Mouse (Mus musculus) heart, embryonic 16.5 days (tissue): ENCODE results near the gene Uqcr10. TPM values are rescaled to one million over a fixed set of nuclear protein-coding genes. Genes with fewer than 3 reads are reported as not detected.

Experiments
- ATAC-seq: fragments of 200-750 bp; cut with Nextera tagmentation; replicated peaks from 2 replicates; pipeline ENCODE4 v1.8.0; 2017; ENCODE audit warnings: moderate number of reproducible peaks; ENCODE audit not compliant: insufficient read depth, low FRiP score; ENCODE audit errors: extremely low read depth
- H3K27ac ChIP-seq: fragments of 300-500 bp; sonication (generic); 2 replicates; pipeline ENCODE4 v1.5.1; 2014; ENCODE audit warnings: mild to moderate bottlenecking, low read length, control low read depth, moderate library complexity
- H3K27me3 ChIP-seq: fragments of 300-500 bp; sonication (generic); 2 replicates; pipeline ENCODE4 v1.6.1; 2014; ENCODE audit warnings: low read length, mixed read lengths; ENCODE audit not compliant: control insufficient read depth, insufficient read depth
- H3K36me3 ChIP-seq: fragments of 300-500 bp; sonication (generic); 2 replicates; pipeline ENCODE4 v1.6.1; 2014; ENCODE audit not compliant: control insufficient read depth, insufficient read depth
- H3K4me1 ChIP-seq: fragments of 300-500 bp; sonication (generic); 2 replicates; pipeline ENCODE4 v1.6.1; 2014; ENCODE audit warnings: low read length, mixed read lengths; ENCODE audit not compliant: control insufficient read depth, insufficient read depth
- H3K4me2 ChIP-seq: fragments of 300-500 bp; sonication (generic); 2 replicates; pipeline ENCODE4 v1.6.1; 2014; ENCODE audit warnings: low read depth, mild to moderate bottlenecking, control low read depth, low read length
- H3K4me3 ChIP-seq: fragments of 300-500 bp; sonication (generic); 2 replicates; pipeline ENCODE4 v1.5.1; 2014; ENCODE audit warnings: mild to moderate bottlenecking, control low read depth, low read length
- H3K9ac ChIP-seq: fragments of 300-500 bp; sonication (generic); 2 replicates; pipeline ENCODE4 v1.6.1; 2014; ENCODE audit warnings: low read length, control low read depth
- H3K9me3 ChIP-seq: fragments of 300-500 bp; sonication (generic); replicated peaks from 2 replicates; pipeline ENCODE4 v1.6.1; 2016; ENCODE audit warnings: low read length; ENCODE audit not compliant: control insufficient read depth
- WGBS: fragments of 180-500 bp; shearing (Covaris S2); extraction: QIAGEN DNeasy Blood & Tissue Kit; methylation state at CpG from one replicate; pipeline ENCODE4 v1.1.7; 2014; 5-methylcytosine and 5-hydroxymethylcytosine counted together
- polyA plus RNA-seq: library from polyadenylated mRNA; unstranded; fragments of >200 nt; fragmentation: Nextera tagmentation; extraction: Ambion mirVana; gene quantifications from 2 replicates; pipeline ENCODE4 v1.2.1, GENCODE M21; 2015

Gene Uqcr10
- polyA plus RNA-seq: 1,930 and 1,976 TPM in 2 replicates

DNA sequence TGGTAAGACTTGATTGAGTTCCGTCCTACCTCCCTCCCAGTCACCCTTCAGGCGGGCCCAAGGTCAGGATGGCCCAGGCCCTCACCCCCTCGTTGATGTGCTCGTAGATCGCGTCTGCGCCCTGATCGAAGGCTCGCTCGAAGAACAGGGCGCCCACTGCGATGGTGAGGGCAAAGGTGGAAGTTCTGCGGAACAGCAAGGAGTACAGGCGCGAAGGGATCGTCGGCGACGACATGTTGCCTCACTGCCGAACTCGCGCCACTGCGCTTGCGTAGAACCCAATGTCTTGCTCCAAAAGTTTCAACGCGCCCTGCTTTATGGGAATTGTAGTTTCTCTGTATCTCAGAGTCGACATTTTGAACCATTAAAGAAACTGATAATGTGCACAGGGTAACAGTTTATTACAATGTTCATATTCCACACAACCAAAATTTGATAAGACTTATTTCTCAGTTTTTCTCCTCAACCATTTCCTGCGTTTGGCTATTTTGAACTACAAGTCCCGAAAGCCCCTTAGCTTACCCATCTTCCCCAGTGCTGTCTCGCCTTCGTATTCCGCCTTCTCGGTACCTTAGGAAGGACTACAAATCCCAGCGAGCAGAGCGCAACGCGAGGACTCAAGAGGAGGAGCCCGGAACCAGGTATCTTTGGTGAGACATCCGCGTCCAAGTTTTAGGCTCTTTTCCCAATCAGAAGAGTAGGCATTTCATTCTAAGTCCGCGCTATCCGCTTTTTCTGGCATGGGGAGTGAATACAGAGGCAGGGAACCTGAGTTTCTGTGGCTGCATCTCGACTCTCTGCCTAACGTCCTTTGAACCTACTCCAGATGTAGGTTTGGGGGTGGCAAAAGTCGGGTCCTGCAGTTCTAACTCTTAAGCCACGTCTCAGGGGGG lies at the start of gene Uqcr10, which contains the start of gene Zmat5:
Gene Uqcr10, minus strand, starts transcription at position 271 of the 893 bp plus-strand sequence.
Gene Zmat5, plus strand, starts transcription at position 607 of the 893 bp plus-strand sequence.
- peak within 1 kb of the TSS; percentile 71 for H3K4me3 ChIP-seq
- ATAC-seq: peak; percentile 96
- peak within 1 kb of the TSS; percentile 90 for H3K27ac ChIP-seq
- peaks cover 9% of the 10 kb centered on the region for H3K4me1 ChIP-seq
- peak within 1 kb of the TSS; percentile 77 for H3K4me2 ChIP-seq
- H3K27me3 ChIP-seq: no peaks in the 10 kb centered on the region
- WGBS: under 1% methylated on average over 47 of the region's 47 CpGs
- peaks cover 16% of the 10 kb centered on the region for H3K36me3 ChIP-seq
- H3K9me3 ChIP-seq: no peaks in the 10 kb centered on the region
- H3K9ac ChIP-seq: peak within 1 kb of the TSS; percentile 88

DNA sequence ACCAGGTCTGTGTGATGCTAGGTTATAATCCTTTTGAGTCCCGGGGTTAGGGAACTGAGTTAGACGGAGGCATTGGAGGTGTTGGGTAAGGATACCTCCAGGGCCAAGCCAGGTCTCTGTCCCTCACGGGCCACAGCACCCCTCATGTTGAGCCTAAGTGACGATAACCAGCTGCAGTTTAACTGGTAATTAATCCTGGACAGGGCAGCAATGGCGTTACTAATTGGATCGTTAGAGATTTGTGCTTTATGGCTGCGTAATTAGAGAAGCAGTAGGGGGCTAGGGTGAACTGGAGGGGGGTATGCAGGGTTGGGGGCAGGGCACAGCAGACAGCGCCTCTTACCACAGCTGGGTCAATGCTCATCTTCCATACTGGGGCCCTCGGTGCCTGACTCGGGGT lies 48.7 kb upstream of the Uqcr10 start:
- Histone ChIP-seq H3K4me2 (no peak overlapping the region), H3K27ac (no peak overlapping the region), H3K9me3 (peaks cover 5% of the 10 kb centered on the region), H3K36me3 (no peaks in the 10 kb centered on the region), H3K4me1 (no peaks in the 10 kb centered on the region), H3K9ac (no peak overlapping the region), H3K4me3 (no peak overlapping the region), H3K27me3 (peaks cover 36% of the 10 kb centered on the region)
- WGBS: 50% methylated on average over 10 of the region's 10 CpGs
- no peak for ATAC-seq

DNA sequence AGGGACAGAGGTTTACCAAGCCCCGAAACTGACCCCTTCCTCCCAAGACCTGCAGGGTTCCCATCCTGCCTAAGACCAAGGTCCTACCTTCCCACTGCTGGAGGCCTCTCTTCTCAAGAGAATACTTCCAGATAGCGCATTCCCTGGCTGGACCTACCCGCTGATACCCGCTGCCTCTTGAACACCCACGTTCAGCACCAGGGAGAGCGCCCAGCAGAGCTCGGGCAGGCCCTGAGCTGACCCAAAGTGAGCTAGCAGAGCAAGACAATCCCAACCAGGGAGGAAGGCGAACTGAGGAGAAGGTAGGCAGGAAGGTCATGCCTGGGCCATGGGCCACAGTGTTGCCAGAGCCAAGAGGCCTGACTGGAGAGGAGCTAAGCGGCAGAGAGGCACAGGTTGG lies 46.1 kb upstream of the Uqcr10 start:
- H3K27ac ChIP-seq: no peak overlapping the region
- no peak overlapping the region for H3K4me3 ChIP-seq
- H3K9me3 ChIP-seq: peaks cover 5% of the 10 kb centered on the region
- H3K9ac ChIP-seq: no peak overlapping the region
- no peaks in the 10 kb centered on the region for H3K36me3 ChIP-seq
- peaks cover 11% of the 10 kb centered on the region for H3K4me1 ChIP-seq
- WGBS: 4% methylated on average over 9 of the region's 9 CpGs
- peaks cover 58% of the 10 kb centered on the region for H3K27me3 ChIP-seq
- no peak overlapping the region for H3K4me2 ChIP-seq
- ATAC-seq: peak; percentile 58; the same call in 1 of the 2 replicates

GRCm38 (mm10) chr11:4747285-4747684 lies 43.1 kb upstream of the Uqcr10 start:
- Histone ChIP-seq H3K27ac (no peak overlapping the region), H3K36me3 (no peaks in the 10 kb centered on the region), H3K4me2 (peak overlapping the region; percentile 79), H3K4me3 (peak overlapping the region; percentile 54), H3K27me3 (peaks cover 84% of the 10 kb centered on the region), H3K9ac (no peak overlapping the region), H3K4me1 (peaks cover 11% of the 10 kb centered on the region), H3K9me3 (no peaks in the 10 kb centered on the region)
- 2% methylated on average over 11 of the region's 12 CpGs for WGBS
- ATAC-seq: no peak

GRCm38 (mm10) chr11:4746733-4747132 lies 42.6 kb upstream of the Uqcr10 start, which contains the start of gene Cabp7:
Gene Cabp7, minus strand, starts transcription at chr11:4746778.
- Histone ChIP-seq H3K9me3 (no peaks in the 10 kb centered on the region), H3K4me3 (peak within 1 kb of the TSS; percentile 54), H3K4me2 (peak within 1 kb of the TSS; percentile 79), H3K36me3 (no peaks in the 10 kb centered on the region), H3K4me1 (peaks cover 11% of the 10 kb centered on the region), H3K27ac (no peak within 1 kb of the TSS), H3K27me3 (peaks cover 88% of the 10 kb centered on the region), H3K9ac (no peak within 1 kb of the TSS; the same call in 1 of the 2 replicates)
- WGBS: 2% methylated on average over 28 of the region's 73 CpGs
- ATAC-seq: no peak

DNA sequence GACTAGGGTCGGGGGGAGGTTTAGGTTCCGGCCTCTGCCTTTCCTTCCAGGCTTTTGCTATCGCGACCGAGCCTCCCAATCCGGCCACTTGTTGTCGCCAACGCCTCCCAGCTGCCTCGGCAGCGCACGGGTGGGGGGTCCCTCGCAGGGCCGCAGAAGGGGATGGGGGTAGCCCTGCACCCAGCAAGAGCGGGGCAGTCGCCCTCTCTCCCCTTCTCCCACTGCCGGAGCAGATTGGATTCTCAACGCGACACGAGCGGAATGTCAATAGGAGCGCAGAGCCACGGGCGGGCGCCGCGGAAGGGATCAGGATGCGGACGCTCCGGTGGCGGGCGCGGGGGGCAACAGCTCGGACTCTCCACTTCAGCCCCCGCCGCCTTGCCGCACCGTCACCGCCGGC lies 41.8 kb upstream of the Uqcr10 start:
- Histone ChIP-seq H3K4me2 (peak overlapping the region; percentile 79), H3K4me1 (peaks cover 11% of the 10 kb centered on the region), H3K27me3 (peaks cover 93% of the 10 kb centered on the region), H3K36me3 (no peaks in the 10 kb centered on the region), H3K9ac (no peak overlapping the region), H3K9me3 (no peaks in the 10 kb centered on the region), H3K27ac (no peak overlapping the region), H3K4me3 (peak overlapping the region; percentile 54)
- WGBS: under 1% methylated on average over 39 of the region's 39 CpGs
- ATAC-seq: no peak

DNA sequence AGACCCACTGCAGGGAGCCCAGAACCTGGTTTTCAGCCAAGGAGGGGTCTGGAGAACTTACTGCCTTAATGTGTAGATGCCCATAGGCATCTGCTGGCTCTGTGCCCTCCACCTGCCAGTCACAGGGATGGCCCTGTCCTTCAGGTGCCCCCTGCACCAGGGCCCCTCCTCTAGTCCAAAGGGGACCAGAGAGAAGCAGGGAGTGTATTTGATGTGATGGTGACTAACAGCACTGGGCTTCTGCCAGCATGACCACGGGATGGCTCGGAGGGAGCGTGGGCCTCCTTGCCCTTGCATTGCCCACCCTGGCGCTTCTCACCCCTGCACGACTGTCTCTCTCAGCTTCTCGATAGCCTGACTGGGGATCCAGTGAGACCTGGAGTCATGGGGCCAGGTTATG lies 40.5 kb upstream of the Uqcr10 start:
- Histone ChIP-seq H3K4me2 (no peak overlapping the region), H3K27me3 (peaks cover 82% of the 10 kb centered on the region), H3K27ac (no peak overlapping the region), H3K4me1 (peaks cover 11% of the 10 kb centered on the region), H3K4me3 (no peak overlapping the region), H3K9ac (no peak overlapping the region), H3K36me3 (no peaks in the 10 kb centered on the region), H3K9me3 (no peaks in the 10 kb centered on the region)
- ATAC-seq: no peak
- 58% methylated on average over 6 of the region's 6 CpGs for WGBS

DNA sequence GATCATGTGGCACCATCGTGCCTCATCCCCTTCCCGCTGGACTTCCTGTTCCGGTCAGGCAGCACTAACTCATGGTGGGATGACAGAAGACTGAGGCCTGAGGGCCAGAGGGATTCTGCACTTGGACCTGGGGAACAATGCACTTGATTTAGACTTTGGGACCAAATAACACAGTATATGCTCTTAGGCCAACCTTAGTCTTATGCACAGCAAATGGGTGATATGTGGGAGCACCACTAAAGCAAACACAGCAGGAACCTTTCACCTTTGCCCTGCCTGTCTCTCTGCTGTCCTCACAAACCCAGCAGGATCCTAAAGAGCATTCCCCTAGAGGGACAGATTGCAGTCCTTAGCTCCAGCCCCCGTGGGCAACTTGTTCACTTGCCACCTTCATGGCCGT lies 36.6 kb upstream of the Uqcr10 start:
- H3K9me3 ChIP-seq: no peaks in the 10 kb centered on the region
- no peak overlapping the region for H3K27ac ChIP-seq

GRCm38 (mm10) chr11:4738719-4739118 lies 34.6 kb upstream of the Uqcr10 start:
- WGBS: 94% methylated on average over 16 of the region's 16 CpGs
- no peak overlapping the region for H3K9ac ChIP-seq
- no peak overlapping the region for H3K4me2 ChIP-seq
- no peaks in the 10 kb centered on the region for H3K9me3 ChIP-seq
- H3K27me3 ChIP-seq: peaks cover 24% of the 10 kb centered on the region
- no peak overlapping the region for H3K4me3 ChIP-seq
- H3K36me3 ChIP-seq: no peaks in the 10 kb centered on the region
- H3K4me1 ChIP-seq: no peaks in the 10 kb centered on the region
- H3K27ac ChIP-seq: no peak overlapping the region
- no peak for ATAC-seq

More for the DNA sequence above, 36.6 kb upstream of the Uqcr10 start:
- Histone ChIP-seq H3K9ac (no peak overlapping the region), H3K36me3 (no peaks in the 10 kb centered on the region), H3K4me1 (peaks cover under 1% of the 10 kb centered on the region), H3K4me2 (no peak overlapping the region), H3K27me3 (peaks cover 44% of the 10 kb centered on the region), H3K4me3 (no peak overlapping the region)
- ATAC-seq: no peak
- 48% methylated on average over 5 of the region's 5 CpGs for WGBS
